Mouse (Mus musculus) splenic B cell, adult 2 months (primary cell): ENCODE data around the gene Ntsr2.
A peak's percentile ranks its signal among the peaks of the same experiment; 100 is the strongest.

Experiments
- DNase-seq: peaks from one replicate; pipeline ENCODE4 v3.0.0-alpha.2; 2011; ENCODE audit warnings: low read depth, low spot score
- H3K27me3 ChIP-seq: 2 replicates; pipeline ENCODE4 v1.6.1; 2012; ENCODE audit warnings: mild to moderate bottlenecking, low read length, moderate library complexity, mixed read lengths; ENCODE audit not compliant: control insufficient read depth, poor library complexity, insufficient read depth, severe bottlenecking
- H3K36me3 ChIP-seq: 2 replicates; pipeline ENCODE4 v1.6.1; 2012; ENCODE audit warnings: mild to moderate bottlenecking, low read length, moderate library complexity, mixed read lengths; ENCODE audit not compliant: control insufficient read depth, poor library complexity, insufficient read depth, severe bottlenecking

Ntsr2 gene

GRCm38 (mm10) chr12:16639078-16639771 is 14.0 kb upstream of the Ntsr2 start:
- DNase-seq, result peak; percentile 22
- Histone ChIP-seq H3K27me3 (no peaks in the 10 kb centered on the region), H3K36me3 (no peaks in the 10 kb centered on the region)

DNA sequence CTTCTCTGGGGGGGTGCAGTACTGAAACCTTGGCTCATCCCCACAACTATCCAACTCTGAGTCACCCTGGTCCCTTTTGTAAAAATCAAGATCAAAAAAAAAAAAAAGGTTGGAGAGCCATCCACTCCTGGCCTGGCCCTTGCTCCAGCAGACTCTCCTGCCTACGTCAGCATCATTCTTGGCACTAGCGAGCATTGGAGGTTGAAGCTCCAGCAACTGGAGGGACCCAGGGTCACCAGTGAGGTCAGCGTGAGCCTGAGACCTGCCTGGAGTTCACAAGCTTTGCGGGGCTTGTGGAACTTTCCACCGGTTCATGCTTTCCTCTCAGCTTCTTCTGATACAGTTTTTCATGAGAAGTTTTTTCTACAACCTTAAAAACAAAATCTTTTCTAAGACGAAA is 13.1 kb upstream of the Ntsr2 start:
- DNase-seq, result no peak
- no peaks in the 10 kb centered on the region for H3K36me3 ChIP-seq
- H3K27me3 ChIP-seq, result no peaks in the 10 kb centered on the region

- no peak for DNase-seq
- H3K27me3 ChIP-seq, result no peaks in the 10 kb centered on the region
- no peaks in the 10 kb centered on the region for H3K36me3 ChIP-seq
Measured at GRCm38 (mm10) chr12:16642000-16642399, 11.2 kb upstream of the Ntsr2 start.

- DNase-seq, result no peak
- no peaks in the 10 kb centered on the region for H3K36me3 ChIP-seq
- H3K27me3 ChIP-seq, result no peaks in the 10 kb centered on the region
Measured at GRCm38 (mm10) chr12:16643508-16644345, 9.5 kb upstream of the Ntsr2 start.

GRCm38 (mm10) chr12:16644698-16645097 is 8.5 kb upstream of the Ntsr2 start:
- DNase-seq, result no peak
- no peaks in the 10 kb centered on the region for H3K36me3 ChIP-seq

GRCm38 (mm10) chr12:16646780-16647409 is 6.3 kb upstream of the Ntsr2 start:
- no peaks in the 10 kb centered on the region for H3K27me3 ChIP-seq
- no peaks in the 10 kb centered on the region for H3K36me3 ChIP-seq
- DNase-seq, result no peak

More at GRCm38 (mm10) chr12:16644698-16645097, 8.5 kb upstream of the Ntsr2 start:
- H3K27me3 ChIP-seq, result no peaks in the 10 kb centered on the region

- H3K36me3 ChIP-seq, result no peaks in the 10 kb centered on the region
- H3K27me3 ChIP-seq, result no peaks in the 10 kb centered on the region
- DNase-seq, result no peak
Measured at GRCm38 (mm10) chr12:16648273-16648672, 4.9 kb upstream of the Ntsr2 start.

DNA sequence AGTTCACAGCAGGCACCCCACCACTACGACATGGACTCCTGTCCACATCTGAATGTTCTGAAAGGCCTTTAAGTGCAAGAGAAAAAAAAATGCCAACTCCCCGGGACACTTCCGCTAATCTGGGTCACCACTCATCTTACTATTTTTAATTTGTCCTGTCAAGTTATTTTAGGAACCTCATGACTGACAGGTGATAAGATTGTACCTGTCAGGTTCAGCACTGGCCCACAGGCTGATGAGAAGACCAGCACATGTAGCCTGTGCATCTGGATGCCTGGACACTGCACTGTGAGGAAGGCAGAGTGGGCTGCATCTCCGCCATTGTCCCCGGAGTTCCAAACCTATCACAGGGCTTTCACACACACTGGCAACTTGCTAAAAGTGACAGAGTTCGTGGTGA is 3.4 kb upstream of the Ntsr2 start:
- no peak for DNase-seq
- no peaks in the 10 kb centered on the region for H3K27me3 ChIP-seq
- no peaks in the 10 kb centered on the region for H3K36me3 ChIP-seq

- no peak for DNase-seq
- no peaks in the 10 kb centered on the region for H3K36me3 ChIP-seq
- H3K27me3 ChIP-seq, result no peaks in the 10 kb centered on the region
Measured at GRCm38 (mm10) chr12:16655604-16656003, 2.4 kb downstream of the Ntsr2 start.

- H3K36me3 ChIP-seq, result no peaks in the 10 kb centered on the region
- no peaks in the 10 kb centered on the region for H3K27me3 ChIP-seq
- DNase-seq, result no peak
Measured at GRCm38 (mm10) chr12:16656906-16657875, 4.0 kb downstream of the Ntsr2 start.

GRCm38 (mm10) chr12:16661459-16661858 is 8.3 kb downstream of the Ntsr2 start:
- Histone ChIP-seq H3K27me3 (no peaks in the 10 kb centered on the region), H3K36me3 (no peaks in the 10 kb centered on the region)
- DNase-seq, result no peak

- Histone ChIP-seq H3K36me3 (no peaks in the 10 kb centered on the region), H3K27me3 (no peaks in the 10 kb centered on the region)
- DNase-seq, result no peak
Measured at GRCm38 (mm10) chr12:16661936-16662335, 8.8 kb downstream of the Ntsr2 start.

- Histone ChIP-seq H3K27me3 (no peaks in the 10 kb centered on the region), H3K36me3 (no peaks in the 10 kb centered on the region)
- no peak for DNase-seq
Measured at GRCm38 (mm10) chr12:16662955-16663585, 9.9 kb downstream of the Ntsr2 start.

DNA sequence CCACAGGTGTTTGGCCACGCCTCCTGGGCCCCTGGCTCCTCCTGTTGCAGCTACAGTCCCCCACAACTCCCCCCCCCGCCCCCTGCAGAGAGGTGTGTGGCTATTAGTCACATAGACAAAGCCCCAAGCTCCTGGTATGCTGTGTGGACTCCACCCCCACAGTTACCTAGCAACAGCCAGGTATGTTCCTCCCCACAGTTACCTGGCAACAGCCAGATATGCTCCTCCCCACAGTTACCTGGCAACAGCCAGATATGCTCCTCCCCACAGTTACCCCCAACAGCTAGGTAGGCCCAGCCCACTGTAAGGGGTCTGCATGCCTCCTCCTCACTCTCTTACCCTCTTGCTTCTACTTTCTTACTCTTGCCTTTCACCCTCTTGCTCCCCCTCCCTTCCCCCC is 11.8 kb downstream of the Ntsr2 start:
- H3K27me3 ChIP-seq, result no peaks in the 10 kb centered on the region
- H3K36me3 ChIP-seq, result no peaks in the 10 kb centered on the region
- no peak for DNase-seq
